Mouse (Mus musculus) midbrain, embryonic 15.5 days (tissue): ENCODE data around the gene Pik3c2b. TPM values are rescaled to one million over a fixed set of nuclear protein-coding genes. Genes with fewer than 3 reads are reported as not detected.
A peak's percentile ranks its signal among the peaks of the same experiment; 100 is the strongest.

Experiments used
- ATAC-seq: fragments of 200-750 bp; cut with Nextera tagmentation; replicated peaks from 2 replicates; pipeline ENCODE4 v1.8.0; 2017; ENCODE audit warnings: moderate TSS enrichment
- H3K27ac ChIP-seq: fragments of 300-500 bp; sonication (generic); 2 replicates; pipeline ENCODE4 v1.5.1; 2015; ENCODE audit warnings: mild to moderate bottlenecking, inconsistent platforms
- H3K27me3 ChIP-seq: fragments of 300-500 bp; sonication (generic); replicated peaks from 2 replicates; pipeline ENCODE4 v1.6.1; 2015; ENCODE audit warnings: inconsistent platforms
- H3K36me3 ChIP-seq: fragments of 300-500 bp; sonication (generic); replicated peaks from 2 replicates; pipeline ENCODE4 v1.6.1; 2015; ENCODE audit warnings: inconsistent platforms
- H3K4me1 ChIP-seq: fragments of 300-500 bp; sonication (generic); 2 replicates; pipeline ENCODE4 v1.6.1; 2015; ENCODE audit warnings: inconsistent platforms
- H3K4me2 ChIP-seq: fragments of 300-500 bp; sonication (generic); 2 replicates; pipeline ENCODE4 v1.6.1; 2015; ENCODE audit warnings: inconsistent platforms, mild to moderate bottlenecking, moderate library complexity
- H3K4me3 ChIP-seq: fragments of 300-500 bp; sonication (generic); 2 replicates; pipeline ENCODE4 v1.5.1; 2015; ENCODE audit warnings: mild to moderate bottlenecking, inconsistent platforms
- H3K9ac ChIP-seq: fragments of 300-500 bp; sonication (generic); 2 replicates; pipeline ENCODE4 v1.6.1; 2015; ENCODE audit warnings: mild to moderate bottlenecking, inconsistent platforms
- H3K9me3 ChIP-seq: fragments of 300-500 bp; sonication (generic); 2 replicates; pipeline ENCODE4 v1.6.1; 2016; ENCODE audit warnings: inconsistent platforms
- WGBS: fragments of 180-500 bp; shearing (Covaris S2); methylation state at CpG from one replicate; pipeline ENCODE4 v1.1.7; 2015; ENCODE audit warnings: mixed read lengths; 5-methylcytosine and 5-hydroxymethylcytosine counted together
- polyA plus RNA-seq: library from polyadenylated mRNA; unstranded; fragments of >200 nt; fragmentation: Nextera tagmentation; extraction: Ambion mirVana; gene quantifications from 2 replicates; pipeline ENCODE4 v1.2.1, GENCODE M21; 2015

Pik3c2b gene
- polyA plus RNA-seq, 1 experiment from 2014 or later: 17.1 TPM

DNA sequence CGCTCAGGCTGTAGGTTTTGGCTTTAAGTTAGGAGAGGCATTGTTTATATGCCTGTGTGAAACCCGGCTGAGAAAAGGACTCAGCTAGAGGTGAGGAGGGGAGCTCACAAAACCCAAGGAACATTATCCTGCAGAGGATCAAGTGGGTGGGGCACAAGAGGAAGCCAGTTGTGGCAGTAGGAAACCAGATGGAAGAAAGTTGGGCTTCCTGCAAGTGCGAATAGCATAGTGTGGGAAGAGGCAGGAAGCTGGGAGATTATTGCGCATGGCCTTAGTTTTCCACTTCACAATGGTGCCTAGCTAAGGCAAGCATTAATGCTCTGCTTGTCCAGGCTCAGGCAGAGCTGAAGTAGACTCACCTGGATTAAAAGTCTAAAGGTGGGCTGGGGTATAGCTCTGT lies 15.2 kb downstream of the Pik3c2b start:
- Histone ChIP-seq H3K4me3 (no peak overlapping the region), H3K9me3 (no peaks in the 10 kb centered on the region), H3K4me2 (no peak overlapping the region), H3K36me3 (no peaks in the 10 kb centered on the region), H3K27ac (no peak overlapping the region), H3K27me3 (no peaks in the 10 kb centered on the region), H3K9ac (no peak overlapping the region), H3K4me1 (peaks cover 14% of the 10 kb centered on the region)
- ATAC-seq: no peak
- 56% methylated on average over 4 of the region's 4 CpGs for WGBS

GRCm38 (mm10) chr1:133063164-133063563 lies 17.7 kb downstream of the Pik3c2b start:
- 96% methylated on average over 6 of the region's 6 CpGs for WGBS
- no peaks in the 10 kb centered on the region for H3K9me3 ChIP-seq
- H3K4me2 ChIP-seq: no peak overlapping the region
- no peak overlapping the region for H3K27ac ChIP-seq
- no peak overlapping the region for H3K4me3 ChIP-seq
- no peak overlapping the region for H3K9ac ChIP-seq
- peaks cover 3% of the 10 kb centered on the region; the same call in 1 of the 2 replicates for H3K4me1 ChIP-seq
- H3K36me3 ChIP-seq: peaks cover 11% of the 10 kb centered on the region; the same call in 1 of the 2 replicates
- no peaks in the 10 kb centered on the region for H3K27me3 ChIP-seq
- ATAC-seq: no peak

GRCm38 (mm10) chr1:133068268-133068667 lies 22.8 kb downstream of the Pik3c2b start:
- no peaks in the 10 kb centered on the region for H3K27me3 ChIP-seq
- 0 out of 2 replicates have a peak, but pooled peaks have one; percentile 7 for ATAC-seq
- no peak overlapping the region for H3K4me2 ChIP-seq
- H3K36me3 ChIP-seq: peaks cover 11% of the 10 kb centered on the region; the same call in 1 of the 2 replicates
- H3K27ac ChIP-seq: peak overlapping the region; percentile 45; the same call in 1 of the 2 replicates
- H3K9me3 ChIP-seq: no peaks in the 10 kb centered on the region
- H3K4me3 ChIP-seq: no peak overlapping the region
- 64% methylated on average over 5 of the region's 5 CpGs for WGBS
- no peak overlapping the region for H3K9ac ChIP-seq
- H3K4me1 ChIP-seq: peaks cover 9% of the 10 kb centered on the region; the same call in 1 of the 2 replicates

DNA sequence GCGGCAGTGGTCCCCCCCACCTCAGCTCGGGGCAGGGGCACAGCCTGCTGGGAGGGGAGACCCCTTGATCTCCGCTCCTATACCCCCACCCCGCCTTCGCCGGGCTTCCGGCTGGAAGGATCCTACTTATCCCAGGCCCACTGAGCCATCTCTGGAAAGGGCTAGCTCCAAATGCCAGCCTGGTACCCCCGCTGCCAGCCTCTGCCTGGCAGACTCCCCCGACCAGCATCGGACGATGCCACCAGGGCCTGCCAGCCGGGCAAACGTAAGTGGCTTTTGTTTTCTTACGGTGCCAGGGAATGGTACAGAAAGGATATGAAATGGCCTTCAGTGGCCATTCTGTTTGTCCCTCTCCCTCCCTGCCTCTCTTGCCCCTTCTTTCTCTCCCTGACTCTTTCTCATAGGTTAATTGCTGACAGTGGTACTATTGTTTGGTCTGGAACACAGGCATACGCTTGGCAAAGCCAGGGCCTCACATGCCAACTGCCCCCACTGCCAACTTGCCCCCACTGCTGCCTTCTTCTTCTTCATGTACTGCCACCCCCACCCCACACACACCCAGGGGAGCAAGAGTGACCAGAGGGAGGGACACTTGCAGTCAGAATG lies 23.3 kb downstream of the Pik3c2b start:
- H3K36me3 ChIP-seq: peaks cover 11% of the 10 kb centered on the region; the same call in 1 of the 2 replicates
- no peaks in the 10 kb centered on the region for H3K27me3 ChIP-seq
- peaks cover 9% of the 10 kb centered on the region; the same call in 1 of the 2 replicates for H3K4me1 ChIP-seq
- no peaks in the 10 kb centered on the region for H3K9me3 ChIP-seq
- WGBS: 85% methylated on average over 15 of the region's 15 CpGs
- H3K4me2 ChIP-seq: no peak overlapping the region
- ATAC-seq: 0 out of 2 replicates have a peak, but pooled peaks have one; percentile 32
- H3K4me3 ChIP-seq: no peak overlapping the region
- H3K9ac ChIP-seq: no peak overlapping the region
- H3K27ac ChIP-seq: peak overlapping the region; percentile 45; the same call in 1 of the 2 replicates

- 0 out of 2 replicates have a peak overlapping the region, but pooled peaks have one; percentile 45 for H3K27ac ChIP-seq
- ATAC-seq: no peak
- 80% methylated on average over 12 of the region's 12 CpGs for WGBS
- no peak overlapping the region for H3K4me2 ChIP-seq
- peaks cover 11% of the 10 kb centered on the region; the same call in 1 of the 2 replicates for H3K36me3 ChIP-seq
- no peaks in the 10 kb centered on the region for H3K9me3 ChIP-seq
- H3K4me1 ChIP-seq: peaks cover 9% of the 10 kb centered on the region; the same call in 1 of the 2 replicates
- no peak overlapping the region for H3K9ac ChIP-seq
- no peak overlapping the region for H3K4me3 ChIP-seq
- H3K27me3 ChIP-seq: no peaks in the 10 kb centered on the region
Measured at GRCm38 (mm10) chr1:133069275-133070120, 24.0 kb downstream of the Pik3c2b start.

DNA sequence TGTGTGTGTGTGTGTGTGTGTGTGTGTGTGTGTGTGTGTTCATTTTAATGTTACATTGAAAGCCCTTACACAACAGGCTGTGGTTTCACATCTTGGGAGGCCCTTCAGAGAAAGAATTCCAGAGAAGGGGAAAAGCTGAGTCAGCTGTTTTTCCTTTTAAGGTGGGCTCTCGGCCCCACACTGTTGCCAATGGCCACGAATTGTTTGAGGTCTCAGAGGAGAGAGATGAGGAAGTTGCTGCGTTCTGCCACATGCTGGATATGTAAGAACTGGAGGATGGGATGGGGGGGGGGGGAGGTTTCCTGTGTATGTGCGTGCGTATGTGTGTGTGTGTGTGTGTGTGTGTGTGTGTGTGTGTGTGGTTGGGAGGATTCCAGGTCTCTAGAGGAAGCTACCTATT lies 24.7 kb downstream of the Pik3c2b start:
- Histone ChIP-seq H3K27me3 (no peaks in the 10 kb centered on the region), H3K4me1 (peaks cover 9% of the 10 kb centered on the region; the same call in 1 of the 2 replicates), H3K9ac (no peak overlapping the region), H3K4me3 (no peak overlapping the region), H3K4me2 (no peak overlapping the region), H3K9me3 (no peaks in the 10 kb centered on the region), H3K36me3 (peaks cover 16% of the 10 kb centered on the region; the same call in 1 of the 2 replicates), H3K27ac (no peak overlapping the region)
- no peak for ATAC-seq
- WGBS: 43% methylated on average over 3 of the region's 5 CpGs

DNA sequence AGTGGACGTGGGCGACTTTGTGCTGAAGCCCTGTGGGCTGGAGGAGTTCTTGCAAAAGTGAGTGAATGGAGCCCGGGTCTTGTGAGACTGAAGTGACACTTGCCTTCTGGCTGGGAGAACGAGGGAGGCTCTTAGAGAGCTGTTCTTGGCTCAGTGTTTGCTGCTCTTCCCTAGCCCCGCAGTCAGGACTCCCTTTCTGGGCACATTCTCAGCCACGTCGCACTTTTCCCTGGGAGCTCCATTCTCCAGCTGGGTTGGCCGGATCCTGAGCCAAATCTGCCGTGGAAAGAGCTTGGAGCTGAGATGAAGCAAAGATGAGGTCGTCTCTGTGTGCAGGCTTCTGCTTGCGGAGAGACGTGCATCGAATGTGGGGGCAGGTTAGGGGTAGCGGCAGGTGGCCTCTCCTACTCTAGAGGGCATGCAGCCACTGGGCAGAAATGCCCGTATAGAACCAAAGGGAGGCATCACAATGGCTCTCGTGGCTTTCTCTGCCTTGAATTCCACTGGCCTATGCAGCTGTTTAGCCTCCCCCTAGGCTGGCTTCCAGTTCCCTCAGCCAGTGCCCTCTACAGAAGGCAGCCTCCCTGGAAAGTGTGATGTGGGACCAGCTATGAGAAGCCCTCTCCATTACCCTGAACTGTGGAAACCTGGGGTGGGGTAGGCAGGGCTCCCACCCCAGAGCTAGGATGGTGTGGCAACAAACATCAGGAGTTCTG lies 26.4 kb downstream of the Pik3c2b start:
- WGBS: 52% methylated on average over 16 of the region's 16 CpGs
- H3K36me3 ChIP-seq: peaks cover 12% of the 10 kb centered on the region; the same call in 1 of the 2 replicates
- H3K4me3 ChIP-seq: no peak overlapping the region
- H3K9ac ChIP-seq: no peak overlapping the region
- H3K27me3 ChIP-seq: no peaks in the 10 kb centered on the region
- H3K9me3 ChIP-seq: no peaks in the 10 kb centered on the region
- no peak overlapping the region for H3K4me2 ChIP-seq
- no peak for ATAC-seq
- peak overlapping the region; percentile 43; the same call in 1 of the 2 replicates for H3K27ac ChIP-seq
- H3K4me1 ChIP-seq: peaks cover 9% of the 10 kb centered on the region; the same call in 1 of the 2 replicates

- 61% methylated on average over 9 of the region's 9 CpGs for WGBS
Measured at GRCm38 (mm10) chr1:133073327-133073856, 27.9 kb downstream of the Pik3c2b start.

DNA sequence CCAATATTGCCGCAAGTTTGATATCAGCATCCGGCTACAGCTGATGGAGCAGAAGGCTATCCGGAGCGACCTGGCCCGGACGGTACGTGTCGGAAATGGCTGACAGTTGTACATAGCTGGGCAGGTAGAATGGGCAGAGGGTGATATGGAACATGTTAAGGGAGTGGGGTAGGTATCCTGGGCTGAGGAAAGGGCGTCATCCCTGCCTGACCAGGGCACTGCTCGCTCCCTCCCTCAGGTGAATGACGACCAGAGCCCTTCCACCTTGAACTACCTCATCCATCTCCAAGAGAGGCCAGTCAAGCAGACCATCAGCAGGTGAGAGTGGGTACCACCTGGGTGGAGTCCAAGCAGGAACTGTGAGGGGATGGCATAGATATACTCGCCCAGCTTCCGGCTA lies 29.1 kb downstream of the Pik3c2b start:
- Histone ChIP-seq H3K27me3 (no peaks in the 10 kb centered on the region), H3K4me2 (no peak overlapping the region), H3K9me3 (no peaks in the 10 kb centered on the region), H3K27ac (no peak overlapping the region), H3K36me3 (peaks cover 5% of the 10 kb centered on the region; the same call in 1 of the 2 replicates), H3K4me3 (no peak overlapping the region), H3K9ac (no peak overlapping the region), H3K4me1 (peaks cover 2% of the 10 kb centered on the region; the same call in 1 of the 2 replicates)
- no peak for ATAC-seq
- WGBS: 94% methylated on average over 13 of the region's 13 CpGs

More at GRCm38 (mm10) chr1:133073327-133073856, 27.9 kb downstream of the Pik3c2b start:
- ATAC-seq: no peak
- Histone ChIP-seq H3K9ac (no peak overlapping the region), H3K4me1 (peaks cover 7% of the 10 kb centered on the region; the same call in 1 of the 2 replicates), H3K4me2 (no peak overlapping the region), H3K27me3 (no peaks in the 10 kb centered on the region), H3K9me3 (no peaks in the 10 kb centered on the region), H3K27ac (no peak overlapping the region), H3K36me3 (peaks cover 5% of the 10 kb centered on the region; the same call in 1 of the 2 replicates), H3K4me3 (no peak overlapping the region)

GRCm38 (mm10) chr1:133075651-133076400 lies 30.4 kb downstream of the Pik3c2b start:
- Histone ChIP-seq H3K9ac (no peak overlapping the region), H3K27ac (no peak overlapping the region), H3K4me2 (no peak overlapping the region), H3K27me3 (no peaks in the 10 kb centered on the region), H3K9me3 (no peaks in the 10 kb centered on the region), H3K4me1 (peaks cover 10% of the 10 kb centered on the region), H3K36me3 (peaks cover 5% of the 10 kb centered on the region; the same call in 1 of the 2 replicates), H3K4me3 (no peak overlapping the region)
- no peak for ATAC-seq
- 82% methylated on average over 6 of the region's 6 CpGs for WGBS
